Mouse (Mus musculus) ES-E14 (cell line): ENCODE measurements around the gene Sntb2. TPM values are rescaled to one million over a fixed set of nuclear protein-coding genes. Genes with fewer than 3 reads are reported as not detected.
A peak's percentile ranks its signal among the peaks of the same experiment; 100 is the strongest.
"Not testable (repeated sequence)": the region's sequence is repeated elsewhere in the genome, so short reads cannot be mapped to it uniquely, and the experiment has no call there.

Source experiments
- DNase-seq: peaks from one replicate; pipeline ENCODE4 v3.0.0-alpha.2; 2013; ENCODE audit warnings: low read depth, low spot score
- H3K27ac ChIP-seq: 2 replicates; pipeline ENCODE4 v1.5.1; 2012; ENCODE audit warnings: low read depth, mild to moderate bottlenecking, low read length, moderate library complexity, mixed read lengths; ENCODE audit not compliant: poor library complexity, insufficient read depth, severe bottlenecking
- H3K36me3 ChIP-seq: 2 replicates; pipeline ENCODE4 v1.6.1; 2012; ENCODE audit warnings: mild to moderate bottlenecking, low read length, moderate library complexity, mixed read lengths; ENCODE audit not compliant: control insufficient read depth, poor library complexity, insufficient read depth, severe bottlenecking
- H3K4me1 ChIP-seq, 2 experiments: fragments of 150-350 bp in 1 of 2; sonication (generic) in 1 of 2; 2 replicates each; pipeline ENCODE4 v1.6.1; 2012; ENCODE audit warnings: low read length in 2 of 2, mild to moderate bottlenecking in 1 of 2, mixed read lengths in 1 of 2; ENCODE audit not compliant: control insufficient read depth in 2 of 2, insufficient read depth in 2 of 2, poor library complexity in 1 of 2
- H3K4me3 ChIP-seq, 2 experiments: fragments of 150-350 bp in 1 of 2; sonication (generic) in 1 of 2; 2 replicates each; pipeline ENCODE4 v1.5.1; 2012; ENCODE audit warnings: low read length in 2 of 2, low read depth in 1 of 2, mild to moderate bottlenecking in 1 of 2, mixed read lengths in 1 of 2; ENCODE audit not compliant: insufficient read depth in 1 of 2, poor library complexity in 1 of 2, severe bottlenecking in 1 of 2
- H3K9ac ChIP-seq: 2 replicates; pipeline ENCODE4 v1.6.1; 2012; ENCODE audit warnings: low read depth, mild to moderate bottlenecking, low read length, mixed read lengths; ENCODE audit not compliant: poor library complexity, insufficient read depth, severe bottlenecking
- H3K9me3 ChIP-seq: fragments of 150-350 bp; sonication (generic); 2 replicates; pipeline ENCODE4 v1.6.1; 2012; ENCODE audit warnings: low read depth, mild to moderate bottlenecking, low read length; ENCODE audit not compliant: control insufficient read depth, insufficient read depth
- CHD2 ChIP-seq: IDR thresholded peaks from 2 replicates; pipeline ENCODE4 v1.6.1; 2014; ENCODE audit warnings: mild to moderate bottlenecking, low read depth, low read length, inconsistent platforms
- HCFC1 ChIP-seq: IDR thresholded peaks from 2 replicates; pipeline ENCODE4 v1.6.1; 2012; ENCODE audit warnings: low read length, inconsistent platforms, borderline replicate concordance; ENCODE audit not compliant: insufficient read depth
- MAFK ChIP-seq: IDR thresholded peaks from 2 replicates; pipeline ENCODE4 v1.6.1; 2014; ENCODE audit warnings: mild to moderate bottlenecking, low read depth, low read length, inconsistent platforms; ENCODE audit not compliant: insufficient read depth
- ZC3H11A ChIP-seq: IDR thresholded peaks from 2 replicates; pipeline ENCODE4 v1.6.1; 2012; ENCODE audit warnings: low read depth, mild to moderate bottlenecking, inconsistent platforms, low read length, borderline replicate concordance
- ZNF384 ChIP-seq: IDR thresholded peaks from 2 replicates; pipeline ENCODE4 v1.6.1; 2012; ENCODE audit warnings: low read depth, low read length, inconsistent platforms
- in situ Hi-C, 2 experiments: fragments of 600-800 bp; cut with MboI; formaldehyde crosslinking; loops; one replicate each; pipeline ENCODE4 v1.15.1; 2025; ENCODE audit warnings: low sequenced_read_pairs in 2 of 2, inconsistent platforms in 1 of 2; ENCODE audit not compliant: unreplicated experiment in 2 of 2
- total RNA-seq: library from RNA; depleted of rRNA; stranded (reverse); fragments of 300-350 nt; gene quantifications from 2 replicates; pipeline ENCODE4 v1.2.3, GENCODE M21; 2012

Sntb2 gene
- total RNA-seq, 1 experiment = 32.4 TPM

GRCm38 (mm10) chr8:106971916-106972315 is 36.4 kb downstream of the Sntb2 start:
- Histone ChIP-seq H3K4me1 (peaks cover 10 to 19% of the 10 kb centered on the region in 2 experiments), H3K4me3 (no peak overlapping the region), H3K9ac (no peak overlapping the region), H3K27ac (no peak overlapping the region; the same call in 1 of the 2 replicates), H3K36me3 (no peaks in the 10 kb centered on the region; the same call in 1 of the 2 replicates), H3K9me3 (no peaks in the 10 kb centered on the region)
- in situ Hi-C loops = no loop called here
- no peak for DNase-seq
- TF ChIP-seq HCFC1 (no peak), CHD2 (no peak), ZC3H11A (no peak), ZNF384 (no peak), MAFK (no peak)

GRCm38 (mm10) chr8:106972538-106973264 is 37.2 kb downstream of the Sntb2 start:
- 0 out of 2 replicates have a peak overlapping the region, but pooled peaks have one; percentile 62 for H3K27ac ChIP-seq
- no peak overlapping the region for H3K9ac ChIP-seq
- TF ChIP-seq ZNF384 = no peak
- no peak for TF ChIP-seq HCFC1
- no peak for TF ChIP-seq ZC3H11A
- no peak for TF ChIP-seq MAFK
- TF ChIP-seq CHD2 = no peak
- H3K4me1 ChIP-seq = peaks cover 10 to 19% of the 10 kb centered on the region in 2 experiments
- in situ Hi-C loops = no loop called here
- H3K9me3 ChIP-seq = no peaks in the 10 kb centered on the region
- H3K4me3 ChIP-seq = no peak overlapping the region
- H3K36me3 ChIP-seq = no peaks in the 10 kb centered on the region; the same call in 1 of the 2 replicates
- no peak for DNase-seq

- H3K27ac ChIP-seq, H3K36me3 ChIP-seq, H3K9ac ChIP-seq, in situ Hi-C loops, DNase-seq, H3K9me3 ChIP-seq, H3K4me3 ChIP-seq: not testable (repeated sequence)
- 0 out of 2 replicates have a peak, but pooled peaks have one; percentile 41 for TF ChIP-seq ZNF384
- H3K4me1 ChIP-seq = peaks cover 10 to 18% of the 10 kb centered on the region in 2 experiments
These were observed 38.0 kb downstream of the Sntb2 start for GRCm38 (mm10) chr8:106973526-106973925.

- no peak overlapping the region; the same call in 1 of the 2 replicates for H3K27ac ChIP-seq
- H3K4me1 ChIP-seq = peaks cover 10 to 17% of the 10 kb centered on the region in 2 experiments
- in situ Hi-C loops = no loop called here
- H3K9ac ChIP-seq = 0 out of 2 replicates have a peak overlapping the region, but pooled peaks have one; percentile 31
- 0 out of 4 replicates have a peak overlapping the region, but pooled peaks of 1 of the 2 experiments have one; percentile 11 for H3K4me3 ChIP-seq
- no peaks in the 10 kb centered on the region for H3K36me3 ChIP-seq
- H3K9me3 ChIP-seq = no peaks in the 10 kb centered on the region
- TF ChIP-seq MAFK (no peak), ZC3H11A (no peak), ZNF384 (no peak), CHD2 (no peak), HCFC1 (no peak)
- peak; percentile 35 for DNase-seq
These were observed 39.2 kb downstream of the Sntb2 start for GRCm38 (mm10) chr8:106974754-106975153.

GRCm38 (mm10) chr8:106975764-106976163 is 40.2 kb downstream of the Sntb2 start:
- peaks cover 10 to 17% of the 10 kb centered on the region in 2 experiments for H3K4me1 ChIP-seq
- no peaks in the 10 kb centered on the region for H3K36me3 ChIP-seq
- no peak for DNase-seq
- no peak overlapping the region for H3K9ac ChIP-seq
- H3K27ac ChIP-seq = no peak overlapping the region
- in situ Hi-C loops = no loop called here
- H3K4me3 ChIP-seq = no peak overlapping the region
- TF ChIP-seq CHD2 = no peak
- no peak for TF ChIP-seq ZNF384
- TF ChIP-seq HCFC1 = no peak
- TF ChIP-seq MAFK = no peak
- TF ChIP-seq ZC3H11A = no peak
- H3K9me3 ChIP-seq = no peaks in the 10 kb centered on the region
